Mouse (Mus musculus) yolk sac, embryonic 10.5 days (tissue): ENCODE data around the gene Pla2g2d.

Source experiments
- DNase-seq: peaks from one replicate; pipeline ENCODE4 v3.0.0-alpha.2; 2017; ENCODE audit warnings: low spot score

Pla2g2d gene

DNA sequence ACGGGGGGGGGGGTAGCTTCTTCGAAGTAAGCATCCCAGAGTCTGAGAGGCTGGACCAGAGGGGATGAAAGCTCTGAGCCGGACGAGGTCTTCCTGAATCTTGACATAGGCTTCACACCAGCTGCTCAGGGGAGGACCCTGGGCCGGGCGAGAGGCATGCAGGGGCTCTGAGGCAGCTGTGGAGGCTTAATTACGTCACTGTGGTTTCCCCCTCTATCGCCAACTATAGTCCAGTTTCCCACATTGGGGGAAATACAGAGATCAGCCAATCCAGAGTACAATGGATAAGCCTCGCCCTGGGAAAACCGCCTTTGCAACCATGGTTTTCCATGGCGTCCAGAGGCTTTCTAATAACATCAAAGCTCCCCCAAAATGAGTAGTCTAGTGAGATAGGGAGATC, 51.6 kb downstream of the Pla2g2d start:
- no peak for DNase-seq
